13 mouse cellular contexts compared by ENCODE assay signal in the genomic region with DNA sequence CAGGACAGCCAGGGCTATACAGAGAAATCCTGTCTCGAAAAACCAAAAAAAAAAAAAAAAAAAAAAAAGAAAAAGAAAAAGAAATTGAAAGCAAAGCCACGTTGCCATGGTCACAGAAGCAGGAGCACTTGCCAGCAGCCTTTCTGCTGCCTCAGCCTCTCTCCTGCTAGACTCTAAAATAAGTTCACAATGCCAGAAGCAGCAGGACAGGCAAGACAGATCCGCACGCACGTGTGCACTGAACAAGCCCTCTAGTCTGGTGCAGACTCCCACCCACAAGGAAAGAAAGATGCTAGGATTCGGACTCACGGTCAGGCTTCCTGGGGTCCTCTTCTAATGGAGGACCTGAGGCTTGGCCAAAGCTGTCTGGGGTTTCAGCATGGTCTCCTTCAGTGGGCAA. TPM values are rescaled to one million over a fixed set of nuclear protein-coding genes. Genes with fewer than 3 reads are reported as not detected.
DNase-seq lines count a peak whose midpoint lies in the region; ATAC-seq and TF ChIP-seq lines count a peak whose summit lies in the region.
"Had no signal": no experiment of that assay in that cellular context is flagged by ENCODE, and none has a peak within 500 bp of the region (broad histone marks: within the 10 kb centered on the region; RNA-seq: fewer than 3 reads in every experiment).

No protein-coding gene starts in this region.

- no peaks in the 10 kb centered on the region for H3K36me3 ChIP-seq in embryonic facial prominence, embryonic 14.5 days (ENCODE audit: control insufficient read depth, insufficient read depth, low read length)
- H3K36me3 ChIP-seq in embryonic facial prominence, embryonic 10.5 days (replicated peaks) = no peaks in the 10 kb centered on the region
- H3K36me3 ChIP-seq: heart, embryonic 13.5 days; limb, embryonic 12.5 days had no signal

- no peak for ATAC-seq in embryonic facial prominence, embryonic 14.5 days (ENCODE audit: low read depth)

- no peak overlapping the region for H3K9ac ChIP-seq in embryonic facial prominence, embryonic 14.5 days (ENCODE audit: low read depth, low read length)
- H3K9ac ChIP-seq: heart, embryonic 13.5 days; limb, embryonic 12.5 days had no signal

- H3K27me3 ChIP-seq in embryonic facial prominence, embryonic 14.5 days (replicated peaks; ENCODE audit: control insufficient read depth, insufficient read depth, low read length) = peaks cover 7% of the 10 kb centered on the region; the same call in 1 of the 2 replicates
- H3K27me3 ChIP-seq in embryonic facial prominence, embryonic 10.5 days (replicated peaks; ENCODE audit: low read depth, poor library complexity, severe bottlenecking) = peaks cover 43% of the 10 kb centered on the region

- no peak for TF ChIP-seq POLR2A in lung, adult 2 months (IDR thresholded peaks at IDR 0.05; ENCODE audit: borderline replicate concordance, extremely low read depth, low read depth, low read length)

- H3K4me3 ChIP-seq in embryonic facial prominence, embryonic 14.5 days (ENCODE audit: low read depth, low read length) = no peak overlapping the region
- no peak overlapping the region for H3K4me3 ChIP-seq in embryonic facial prominence, embryonic 10.5 days
- no peak overlapping the region for H3K4me3 ChIP-seq in lung, adult 2 months (replicated peaks; ENCODE audit: extremely low read depth, low read depth, low read length)
- H3K4me3 ChIP-seq: heart, embryonic 13.5 days; limb, embryonic 12.5 days had no signal

- no peak overlapping the region for H3K27ac ChIP-seq in embryonic facial prominence, embryonic 14.5 days (replicated peaks; ENCODE audit: low read depth, low read length)
- H3K27ac ChIP-seq in embryonic facial prominence, embryonic 10.5 days (replicated peaks) = no peak overlapping the region
- H3K27ac ChIP-seq: heart, embryonic 13.5 days; limb, embryonic 12.5 days had no signal

- H3K4me2 ChIP-seq in embryonic facial prominence, embryonic 14.5 days (ENCODE audit: low read depth, low read length) = no peak overlapping the region
- H3K4me2 ChIP-seq: heart, embryonic 13.5 days had no signal

- no peaks in the 10 kb centered on the region for H3K9me3 ChIP-seq in embryonic facial prominence, embryonic 14.5 days (ENCODE audit: control insufficient read depth, low read length)
- no peaks in the 10 kb centered on the region for H3K9me3 ChIP-seq in embryonic facial prominence, embryonic 10.5 days
- H3K9me3 ChIP-seq: heart, embryonic 13.5 days; limb, embryonic 12.5 days had no signal

- H3K4me1 ChIP-seq in embryonic facial prominence, embryonic 14.5 days (ENCODE audit: control insufficient read depth, insufficient read depth, low read length) = no peaks in the 10 kb centered on the region; the same call in 1 of the 2 replicates
- peaks cover 28% of the 10 kb centered on the region for H3K4me1 ChIP-seq in embryonic facial prominence, embryonic 10.5 days
- H3K4me1 ChIP-seq in lung, adult 2 months (ENCODE audit: control insufficient read depth, insufficient read depth, low read length) = no peaks in the 10 kb centered on the region; the same call in 1 of the 2 replicates

- peak; percentile 25 for DNase-seq in embryonic facial prominence, embryonic 14.5 days (ENCODE audit: low spot score)
- no peak for DNase-seq in embryonic facial prominence, embryonic 10.5 days (ENCODE audit: low spot score)
- DNase-seq in lung, postnatal 36 days = peak; percentile 15
- no peak for DNase-seq in lung, adult 2 months
- peak; percentile 70 for DNase-seq in layer of hippocampus, adult 9-11 months
- DNase-seq in right cerebral cortex, postnatal 14 days = peak; percentile 41
- no peak for DNase-seq in adrenal gland, postnatal 4 days (ENCODE audit: low spot score in 2 of 2)
- DNase-seq in testis, postnatal 14 days (ENCODE audit: low spot score) = no peak
- DNase-seq: cerebellum, postnatal 25 days had no signal

- TF ChIP-seq CTCF in lung, adult 2 months (IDR thresholded peaks at IDR 0.05; ENCODE audit: insufficient read depth, low read length) = no peak

- 77% methylated on average over 7 of the region's 7 CpGs for WGBS in embryonic facial prominence, embryonic 14.5 days
- 85% methylated on average over 7 of the region's 7 CpGs for WGBS in embryonic facial prominence, embryonic 10.5 days
- 70% methylated on average over 7 of the region's 7 CpGs for WGBS in lung, adult 2 months

RNA-seq across cellular contexts. Expression of a gene that starts 7.2 kb away (rescaled TPM):
- polyA plus RNA-seq in embryonic facial prominence, embryonic 14.5 days (2014; fragmentation: Nextera tagmentation; extraction: Ambion mirVana) = 0.08 and 0.47 TPM in 2 replicates
- polyA plus RNA-seq in embryonic facial prominence, embryonic 10.5 days (2016; fragmentation: Nextera tagmentation; extraction: Ambion mirVana) = 0.10 and 0.17 TPM in 2 replicates
- 0.05 and 0.14 TPM in 2 replicates for polyA plus RNA-seq in lung, adult 2 months (2012; rRNA removed)
- under 1 TPM; 0.11 TPM for total RNA-seq in adrenal gland, postnatal 4 days (2021)

RNA-seq across cellular contexts. Expression of a gene that starts 35.7 kb away (rescaled TPM):
- not detected in 2 replicates for polyA plus RNA-seq in embryonic facial prominence, embryonic 14.5 days (2014; fragmentation: Nextera tagmentation; extraction: Ambion mirVana)
- polyA plus RNA-seq in embryonic facial prominence, embryonic 10.5 days (2016; fragmentation: Nextera tagmentation; extraction: Ambion mirVana) = 0.20 TPM in 1 of 2 replicates, not detected in the other
- 0.15 and 0.19 TPM in 2 replicates for polyA plus RNA-seq in lung, adult 2 months (2012; rRNA removed)
- under 1 TPM; 0.59 to 0.67 TPM for total RNA-seq in adrenal gland, postnatal 4 days (2021)
- total RNA-seq: neutrophil, adult 5-6 weeks had no signal
- polyA plus RNA-seq: intestine, embryonic 14.5 days had no signal

RNA-seq across cellular contexts. Expression of a gene that starts 43.8 kb away (rescaled TPM):
- polyA plus RNA-seq in embryonic facial prominence, embryonic 14.5 days (2014; fragmentation: Nextera tagmentation; extraction: Ambion mirVana) = 79.0 and 90.7 TPM in 2 replicates
- 125 and 126 TPM in 2 replicates for polyA plus RNA-seq in embryonic facial prominence, embryonic 10.5 days (2016; fragmentation: Nextera tagmentation; extraction: Ambion mirVana)
- polyA plus RNA-seq in lung, adult 2 months (2012; rRNA removed) = 37.5 and 59.5 TPM in 2 replicates
- 10 to 100 TPM; 79.8 to 86.5 TPM for total RNA-seq in adrenal gland, postnatal 4 days (2021)

RNA-seq across cellular contexts. Expression of a gene that starts 49.7 kb away (rescaled TPM):
- polyA plus RNA-seq in embryonic facial prominence, embryonic 14.5 days (2014; fragmentation: Nextera tagmentation; extraction: Ambion mirVana) = 1.5 and 1.8 TPM in 2 replicates
- 0.09 TPM in 1 of 2 replicates, not detected in the other for polyA plus RNA-seq in embryonic facial prominence, embryonic 10.5 days (2016; fragmentation: Nextera tagmentation; extraction: Ambion mirVana)
- polyA plus RNA-seq in lung, adult 2 months (2012; rRNA removed) = 0.12 and 3.9 TPM in 2 replicates
- under 1 TPM; 0.06 to 0.11 TPM for total RNA-seq in adrenal gland, postnatal 4 days (2021)
- total RNA-seq: neutrophil, adult 5-6 weeks had no signal
- polyA plus RNA-seq: heart, embryonic 13.5 days; limb, embryonic 12.5 days had no signal

Comparison
In these comparisons a context has a peak if more than half of its experiments do, and no peak if none do; other contexts are left out.
1. DNase-seq: peak in embryonic facial prominence, embryonic 14.5 days (single experiment), lung, postnatal 36 days (single experiment), layer of hippocampus, adult 9-11 months (single experiment) and right cerebral cortex, postnatal 14 days (single experiment); none in embryonic facial prominence, embryonic 10.5 days (single experiment), lung, adult 2 months (single experiment), adrenal gland, postnatal 4 days (0 of 2) and testis, postnatal 14 days (single experiment).